Mouse (Mus musculus): ENCODE results near the gene Echs1. TPM values are rescaled to one million over a fixed set of nuclear protein-coding genes. Genes with fewer than 3 reads are reported as not detected.
A peak's percentile ranks its signal among the peaks of the same experiment; 100 is the strongest.

The Echs1 gene
- polyA plus RNA-seq, 1 experiment from 2014 or later, result 153 TPM

GRCm38 (mm10) chr7:140101498-140101897 is 14.8 kb downstream of the Echs1 start:
- Histone ChIP-seq H3K9ac (ENCODE audit: low read depth, low read length) (peak overlapping the region; percentile 35), H3K9me3 (ENCODE audit: control insufficient read depth) (no peaks in the 10 kb centered on the region), H3K36me3 (ENCODE audit: control insufficient read depth, insufficient read depth) (peaks cover 33% of the 10 kb centered on the region), H3K4me1 (replicated peaks; ENCODE audit: control insufficient read depth, insufficient read depth, low read length) (peaks cover 5% of the 10 kb centered on the region; the same call in 1 of the 2 replicates), H3K27me3 (replicated peaks; ENCODE audit: control insufficient read depth, insufficient read depth, low read length) (no peaks in the 10 kb centered on the region), H3K4me3 (ENCODE audit: low read depth, low read length) (peak overlapping the region; percentile 32), H3K4me2 (replicated peaks; ENCODE audit: low read depth) (peak overlapping the region; percentile 63), H3K27ac (ENCODE audit: low read depth, low read length) (0 out of 2 replicates have a peak overlapping the region, but pooled peaks have one; percentile 76)
- WGBS, result 76% methylated on average over 10 of the region's 10 CpGs
- peak; percentile 1; the same call in 1 of the 2 replicates for ATAC-seq
- TF ChIP-seq CTCF (IDR thresholded peaks at IDR 0.05; ENCODE audit: low read depth), result no peak

DNA sequence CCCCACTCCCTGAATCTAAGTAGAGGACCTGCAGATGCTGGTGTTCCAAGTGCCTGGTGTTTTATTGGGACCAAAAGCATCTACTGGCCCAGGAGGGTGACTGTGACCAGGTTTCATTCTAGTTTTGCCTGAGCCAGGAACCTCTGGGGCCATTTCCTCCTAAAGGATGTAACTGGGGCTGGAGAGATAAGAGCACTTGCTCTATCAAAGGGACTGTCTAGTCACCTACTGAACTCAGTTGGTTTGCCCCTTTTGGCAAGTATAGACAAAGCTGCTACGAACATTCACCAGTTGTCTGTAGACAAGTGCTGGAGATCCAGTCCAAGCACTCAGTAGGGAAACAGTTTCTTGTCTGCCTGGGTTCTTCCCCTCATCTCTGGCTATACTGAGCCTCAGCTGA is 17.8 kb downstream of the Echs1 start:
- Histone ChIP-seq H3K4me2 (replicated peaks; ENCODE audit: low read depth) (no peak overlapping the region), H3K27ac (ENCODE audit: low read depth, low read length) (no peak overlapping the region), H3K9ac (ENCODE audit: low read depth, low read length) (no peak overlapping the region), H3K36me3 (ENCODE audit: control insufficient read depth, insufficient read depth) (peaks cover 22% of the 10 kb centered on the region), H3K9me3 (ENCODE audit: control insufficient read depth) (no peaks in the 10 kb centered on the region), H3K4me3 (ENCODE audit: low read depth, low read length) (no peak overlapping the region), H3K4me1 (replicated peaks; ENCODE audit: control insufficient read depth, insufficient read depth, low read length) (peaks cover 5% of the 10 kb centered on the region; the same call in 1 of the 2 replicates), H3K27me3 (replicated peaks; ENCODE audit: control insufficient read depth, insufficient read depth, low read length) (no peaks in the 10 kb centered on the region)
- no peak for ATAC-seq
- 84% methylated on average over 1 of the region's 1 CpGs for WGBS
- TF ChIP-seq CTCF (IDR thresholded peaks at IDR 0.05; ENCODE audit: low read depth), result no peak

- H3K36me3 ChIP-seq (ENCODE audit: control insufficient read depth, insufficient read depth), result peaks cover 22% of the 10 kb centered on the region
- peak overlapping the region; percentile 24; the same call in 1 of the 2 replicates for H3K4me2 ChIP-seq (replicated peaks; ENCODE audit: low read depth)
- no peaks in the 10 kb centered on the region for H3K9me3 ChIP-seq (ENCODE audit: control insufficient read depth)
- H3K27me3 ChIP-seq (replicated peaks; ENCODE audit: control insufficient read depth, insufficient read depth, low read length), result no peaks in the 10 kb centered on the region
- 0 out of 2 replicates have a peak overlapping the region, but pooled peaks have one; percentile 28 for H3K27ac ChIP-seq (ENCODE audit: low read depth, low read length)
- ATAC-seq, result no peak
- H3K9ac ChIP-seq (ENCODE audit: low read depth, low read length), result no peak overlapping the region
- TF ChIP-seq CTCF (IDR thresholded peaks at IDR 0.05; ENCODE audit: low read depth), result no peak
- H3K4me1 ChIP-seq (replicated peaks; ENCODE audit: control insufficient read depth, insufficient read depth, low read length), result no peaks in the 10 kb centered on the region
- H3K4me3 ChIP-seq (ENCODE audit: low read depth, low read length), result no peak overlapping the region
Observed at GRCm38 (mm10) chr7:140096055-140096454, 20.2 kb downstream of the Echs1 start.

DNA sequence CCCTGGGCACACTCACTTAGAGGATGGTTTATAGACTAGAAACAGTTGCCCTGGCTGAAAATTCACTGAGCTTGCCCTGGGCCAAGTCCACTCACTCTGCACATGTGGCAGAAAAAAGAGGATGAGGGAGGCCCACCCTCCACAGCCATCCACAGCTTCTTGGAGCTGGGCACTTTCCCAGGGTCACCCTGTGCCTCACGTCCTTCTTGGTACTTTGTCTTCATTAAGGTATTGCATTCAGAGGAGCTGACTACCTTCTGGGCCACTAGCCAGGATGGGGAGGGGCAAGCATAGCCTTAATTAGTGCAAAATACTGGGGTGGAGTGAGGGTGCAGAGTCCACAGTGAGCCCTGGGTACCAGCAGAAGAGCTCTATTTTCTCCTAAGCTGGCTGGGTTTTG is 20.7 kb downstream of the Echs1 start:
- H3K4me1 ChIP-seq (replicated peaks; ENCODE audit: control insufficient read depth, insufficient read depth, low read length), result no peaks in the 10 kb centered on the region
- peaks cover 22% of the 10 kb centered on the region for H3K36me3 ChIP-seq (ENCODE audit: control insufficient read depth, insufficient read depth)
- TF ChIP-seq CTCF (IDR thresholded peaks at IDR 0.05; ENCODE audit: low read depth), result no peak
- ATAC-seq, result peak; percentile 34; the same call in 1 of the 2 replicates
- 14% methylated on average over 1 of the region's 1 CpGs for WGBS
- peak overlapping the region; percentile 66 for H3K4me2 ChIP-seq (replicated peaks; ENCODE audit: low read depth)
- H3K4me3 ChIP-seq (ENCODE audit: low read depth, low read length), result no peak overlapping the region
- no peaks in the 10 kb centered on the region for H3K27me3 ChIP-seq (replicated peaks; ENCODE audit: control insufficient read depth, insufficient read depth, low read length)
- no peak overlapping the region for H3K9ac ChIP-seq (ENCODE audit: low read depth, low read length)
- peak overlapping the region; percentile 28 for H3K27ac ChIP-seq (ENCODE audit: low read depth, low read length)
- H3K9me3 ChIP-seq (ENCODE audit: control insufficient read depth), result no peaks in the 10 kb centered on the region

DNA sequence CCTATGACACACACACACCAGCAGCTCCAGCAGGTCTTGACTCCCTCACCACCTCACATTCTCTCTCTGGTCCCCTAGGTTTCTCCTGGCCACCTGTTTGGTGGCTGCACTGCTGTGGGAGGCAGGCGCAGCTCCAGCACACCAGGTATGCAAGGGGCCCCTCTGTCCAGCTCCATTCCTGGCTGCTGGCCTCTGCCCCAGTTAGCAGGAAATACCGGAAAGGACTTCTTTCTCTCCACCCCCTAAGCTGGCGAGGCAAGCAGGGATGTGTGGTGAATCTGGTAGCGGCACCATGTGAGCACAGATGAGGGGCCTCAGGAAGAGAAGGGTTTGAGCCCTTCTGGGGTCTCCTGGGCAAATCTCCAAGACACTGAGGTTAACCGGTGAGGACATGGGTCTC is 21.3 kb downstream of the Echs1 start:
- Histone ChIP-seq H3K4me2 (replicated peaks; ENCODE audit: low read depth) (peak overlapping the region; percentile 66), H3K4me3 (ENCODE audit: low read depth, low read length) (peak overlapping the region; percentile 20)

GRCm38 (mm10) chr7:140092924-140093528 is 23.2 kb downstream of the Echs1 start, which contains the start of gene Prap1:
TSS of gene Prap1 (plus strand) at chr7:140093395.
- Histone ChIP-seq H3K4me3 (ENCODE audit: low read depth, low read length) (peak within 1 kb of the TSS; percentile 41), H3K9me3 (ENCODE audit: control insufficient read depth) (no peaks in the 10 kb centered on the region), H3K4me1 (replicated peaks; ENCODE audit: control insufficient read depth, insufficient read depth, low read length) (no peaks in the 10 kb centered on the region), H3K27me3 (replicated peaks; ENCODE audit: control insufficient read depth, insufficient read depth, low read length) (no peaks in the 10 kb centered on the region), H3K9ac (ENCODE audit: low read depth, low read length) (no peak within 1 kb of the TSS), H3K27ac (ENCODE audit: low read depth, low read length) (peak within 1 kb of the TSS; percentile 62), H3K4me2 (replicated peaks; ENCODE audit: low read depth) (peak within 1 kb of the TSS; percentile 66), H3K36me3 (ENCODE audit: control insufficient read depth, insufficient read depth) (peaks cover 16% of the 10 kb centered on the region)
- WGBS, result 38% methylated on average over 5 of the region's 5 CpGs
- ATAC-seq, result peak; percentile 55
- no peak for TF ChIP-seq CTCF (IDR thresholded peaks at IDR 0.05; ENCODE audit: low read depth)

More for the DNA sequence above, 21.3 kb downstream of the Echs1 start:
- TF ChIP-seq CTCF (IDR thresholded peaks at IDR 0.05; ENCODE audit: low read depth), result no peak
- Histone ChIP-seq H3K36me3 (ENCODE audit: control insufficient read depth, insufficient read depth) (peaks cover 22% of the 10 kb centered on the region), H3K27me3 (replicated peaks; ENCODE audit: control insufficient read depth, insufficient read depth, low read length) (no peaks in the 10 kb centered on the region), H3K9me3 (ENCODE audit: control insufficient read depth) (no peaks in the 10 kb centered on the region), H3K4me1 (replicated peaks; ENCODE audit: control insufficient read depth, insufficient read depth, low read length) (no peaks in the 10 kb centered on the region), H3K9ac (ENCODE audit: low read depth, low read length) (no peak overlapping the region), H3K27ac (ENCODE audit: low read depth, low read length) (peak overlapping the region; percentile 16)
- 0 out of 2 replicates have a peak, but pooled peaks have one; percentile 28 for ATAC-seq
- WGBS, result 26% methylated on average over 5 of the region's 5 CpGs

Data from intestine, postnatal 0 days (tissue).